Mouse (Mus musculus) telencephalon, adult 2 months (tissue): Measurements from ENCODE around the gene Nudt9.

Experiments used
- DNase-seq: peaks from one replicate; pipeline ENCODE4 v3.0.0-alpha.2; 2011; ENCODE audit warnings: low read depth, low spot score

Gene Nudt9

GRCm38 (mm10) chr5:104036686-104037085, 9.4 kb upstream of the Nudt9 start:
- no peak for DNase-seq

DNA sequence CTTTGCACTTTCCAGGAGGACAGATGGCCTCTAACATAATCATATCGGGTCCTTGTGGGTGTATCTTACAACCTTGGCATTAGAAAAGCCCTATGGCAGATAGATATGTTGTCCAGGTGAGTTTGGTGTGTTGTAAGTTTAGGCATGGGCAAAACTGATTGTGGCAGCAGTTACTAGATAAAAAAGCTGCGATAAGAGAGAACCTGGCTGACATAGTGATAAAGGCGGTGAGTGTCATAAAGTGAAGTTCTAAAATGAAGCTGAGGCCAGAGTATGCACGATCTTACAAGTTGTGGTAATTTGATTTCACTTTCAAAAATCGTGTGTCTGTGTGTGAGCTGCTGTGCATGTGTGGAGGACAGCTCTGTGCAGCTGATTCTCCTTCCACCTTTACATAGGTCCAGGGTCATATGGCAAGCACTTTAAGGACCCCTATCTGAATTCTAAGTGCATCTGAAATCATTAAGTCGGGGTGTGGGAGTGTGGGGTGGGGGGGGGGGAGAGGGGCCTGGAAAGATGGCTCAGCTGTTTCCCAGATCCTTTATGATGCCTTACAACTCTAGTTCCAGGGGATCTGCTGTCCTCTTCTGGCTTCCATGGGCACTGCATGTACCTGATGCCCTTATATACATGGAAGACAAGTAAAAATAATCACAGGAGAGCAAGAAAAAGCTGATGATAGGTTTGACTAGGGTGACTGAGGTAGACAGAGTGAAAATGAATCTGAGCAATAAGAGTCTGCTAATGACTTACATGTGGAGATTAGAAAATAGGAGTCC, 6.8 kb upstream of the Nudt9 start:
- no peak for DNase-seq

- no peak for DNase-seq
These were observed 3.2 kb upstream of the Nudt9 start for GRCm38 (mm10) chr5:104042906-104043305.

DNA sequence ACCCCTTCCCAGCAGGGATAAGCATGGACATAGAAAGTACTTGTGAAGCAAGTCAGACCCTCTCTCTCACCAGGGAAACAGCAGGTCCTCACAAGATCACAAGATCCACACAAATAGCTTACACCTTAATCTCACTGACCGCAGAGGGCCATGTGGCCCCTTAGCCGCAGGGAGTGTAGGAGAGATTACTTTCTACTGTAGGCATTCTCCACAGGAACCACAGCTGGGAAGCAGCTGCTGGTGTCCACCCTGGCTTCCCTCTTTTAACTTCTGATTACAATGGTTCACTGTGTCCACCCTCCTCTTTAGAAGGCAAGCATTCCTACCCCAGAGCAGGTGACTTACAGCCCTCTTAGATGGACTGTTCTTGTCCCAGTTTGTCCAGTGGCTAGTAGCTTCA, 2.4 kb upstream of the Nudt9 start:
- no peak for DNase-seq

DNA sequence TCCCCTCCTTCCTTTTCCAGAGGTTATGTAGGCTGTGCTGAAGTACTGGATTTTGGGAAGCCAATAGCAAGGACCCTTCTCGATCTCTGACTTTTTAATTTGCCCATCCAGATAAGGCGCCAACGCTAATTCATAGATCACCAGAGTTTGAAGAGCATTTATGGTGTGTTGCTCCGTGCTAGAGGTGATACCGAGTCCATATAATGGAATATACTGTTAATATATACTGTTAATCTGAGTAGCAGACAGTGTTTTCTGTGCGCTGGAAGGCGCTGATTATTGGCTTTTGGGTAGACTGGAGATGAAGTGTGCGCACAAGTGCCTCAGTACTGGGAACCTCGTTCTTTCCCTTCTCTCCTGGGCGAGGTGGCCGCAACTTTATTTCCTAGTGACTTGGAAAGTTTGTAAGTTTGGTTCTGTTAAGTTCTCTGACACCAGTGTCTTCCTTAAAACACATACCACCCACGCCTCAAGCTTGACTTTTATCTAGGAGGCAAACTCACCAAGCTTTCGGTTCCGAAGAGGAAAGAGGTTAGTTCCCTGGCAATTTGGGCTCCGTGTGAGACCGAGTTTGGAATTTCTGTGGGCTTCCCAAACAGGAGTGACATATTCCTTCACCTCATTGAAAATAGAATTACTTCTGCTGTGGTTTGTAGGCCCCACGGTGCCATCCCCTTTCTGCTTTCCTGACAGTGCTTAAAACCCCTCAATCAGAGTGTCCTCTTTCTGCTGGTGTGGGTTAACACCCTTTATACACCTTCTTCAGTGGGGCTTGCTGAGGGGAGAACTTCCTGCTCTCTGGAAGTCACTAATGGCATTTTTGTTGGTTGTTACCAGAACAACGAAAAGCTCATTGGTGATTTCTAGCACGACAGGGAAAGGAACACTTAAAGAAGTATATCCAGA, 1.3 kb downstream of the Nudt9 start:
- no peak for DNase-seq

DNA sequence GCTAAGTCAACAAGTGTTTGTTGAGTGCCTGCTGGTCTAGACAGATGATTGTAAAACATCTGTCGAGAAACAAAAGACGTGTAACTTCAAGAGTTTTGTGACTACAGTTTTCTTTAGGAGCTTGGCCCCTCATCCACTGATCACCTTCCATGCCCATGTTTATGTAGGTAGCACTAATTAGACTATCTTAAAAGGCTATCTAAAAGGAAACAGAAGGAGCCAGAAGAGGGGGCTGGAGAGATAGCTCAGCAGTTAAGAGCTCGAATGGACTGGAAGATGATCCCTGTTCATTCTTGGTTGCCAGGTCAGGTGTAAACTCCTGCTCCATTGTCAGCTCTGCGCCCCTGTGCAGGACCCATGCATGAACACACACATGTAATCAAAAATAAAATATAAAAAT, 2.0 kb downstream of the Nudt9 start:
- DNase-seq: no peak

DNA sequence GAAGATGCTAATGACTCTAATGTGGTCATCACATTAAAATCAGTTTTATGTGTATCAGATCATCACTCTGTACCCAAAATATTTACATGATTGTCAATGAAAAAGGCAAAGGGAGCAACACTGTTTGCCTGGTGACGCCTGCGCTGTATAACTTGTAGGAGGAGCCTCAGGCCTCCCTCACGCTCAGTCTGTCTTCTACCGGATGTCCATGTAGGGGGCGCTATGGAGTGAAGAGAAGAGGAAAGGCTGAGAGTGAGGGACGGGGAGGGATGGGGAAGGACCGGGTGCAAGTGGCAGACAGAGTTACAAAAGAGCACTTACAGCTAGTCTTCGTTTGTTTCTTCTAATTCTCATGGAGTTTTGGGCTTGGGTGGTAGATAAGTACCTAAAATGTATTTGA, 6.8 kb downstream of the Nudt9 start:
- DNase-seq: no peak

GRCm38 (mm10) chr5:104054938-104055337, 8.8 kb downstream of the Nudt9 start:
- no peak for DNase-seq

- DNase-seq: no peak
These were observed 9.7 kb downstream of the Nudt9 start for GRCm38 (mm10) chr5:104055816-104056215.

- DNase-seq: no peak
These were observed 10.2 kb downstream of the Nudt9 start for GRCm38 (mm10) chr5:104056295-104056694.

GRCm38 (mm10) chr5:104058021-104058420, 11.9 kb downstream of the Nudt9 start:
- DNase-seq: no peak

- no peak for DNase-seq
These were observed 13.5 kb downstream of the Nudt9 start for GRCm38 (mm10) chr5:104059628-104060027.

GRCm38 (mm10) chr5:104060429-104060828, 14.3 kb downstream of the Nudt9 start:
- DNase-seq: no peak

DNA sequence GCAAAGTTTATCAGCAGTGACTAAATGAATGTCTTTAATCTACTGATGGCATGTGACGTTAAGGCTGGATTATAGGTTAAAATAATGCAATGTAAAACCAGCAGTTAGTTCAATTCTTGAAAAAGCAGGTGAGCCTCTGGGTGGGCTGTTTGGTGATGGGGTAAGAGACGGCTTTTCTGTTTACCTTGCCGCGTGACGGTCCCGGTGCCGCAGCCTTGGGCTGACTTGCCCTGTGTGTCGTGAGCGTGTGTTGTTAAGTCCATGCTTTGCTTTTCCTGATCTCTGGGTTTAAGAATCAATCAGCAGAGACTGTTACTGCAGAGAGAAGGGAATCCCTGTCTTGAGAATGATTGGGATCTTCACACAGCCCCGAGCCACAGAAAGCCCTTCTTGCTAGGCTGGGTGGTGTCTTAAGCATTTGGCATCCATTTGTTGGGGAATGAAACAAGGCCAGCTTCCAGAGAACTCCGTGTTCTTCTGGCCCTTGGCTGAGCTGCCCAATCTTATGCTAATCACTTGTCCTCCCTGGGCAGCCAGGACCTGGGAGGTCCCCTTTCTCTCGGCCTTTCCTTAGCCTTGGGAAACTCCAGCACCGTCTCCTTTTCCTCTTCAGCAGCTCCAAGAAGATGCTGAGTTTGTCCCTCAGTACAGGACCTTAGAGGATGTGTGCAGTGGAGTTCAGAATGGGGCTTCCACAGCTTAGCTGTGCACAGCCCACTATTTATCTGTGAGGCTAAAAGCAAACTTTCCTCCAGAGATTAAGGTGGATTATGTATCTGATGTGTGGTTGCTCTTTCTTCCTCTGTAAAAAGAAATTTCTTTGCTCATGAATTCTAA, 16.0 kb downstream of the Nudt9 start:
- no peak for DNase-seq

DNA sequence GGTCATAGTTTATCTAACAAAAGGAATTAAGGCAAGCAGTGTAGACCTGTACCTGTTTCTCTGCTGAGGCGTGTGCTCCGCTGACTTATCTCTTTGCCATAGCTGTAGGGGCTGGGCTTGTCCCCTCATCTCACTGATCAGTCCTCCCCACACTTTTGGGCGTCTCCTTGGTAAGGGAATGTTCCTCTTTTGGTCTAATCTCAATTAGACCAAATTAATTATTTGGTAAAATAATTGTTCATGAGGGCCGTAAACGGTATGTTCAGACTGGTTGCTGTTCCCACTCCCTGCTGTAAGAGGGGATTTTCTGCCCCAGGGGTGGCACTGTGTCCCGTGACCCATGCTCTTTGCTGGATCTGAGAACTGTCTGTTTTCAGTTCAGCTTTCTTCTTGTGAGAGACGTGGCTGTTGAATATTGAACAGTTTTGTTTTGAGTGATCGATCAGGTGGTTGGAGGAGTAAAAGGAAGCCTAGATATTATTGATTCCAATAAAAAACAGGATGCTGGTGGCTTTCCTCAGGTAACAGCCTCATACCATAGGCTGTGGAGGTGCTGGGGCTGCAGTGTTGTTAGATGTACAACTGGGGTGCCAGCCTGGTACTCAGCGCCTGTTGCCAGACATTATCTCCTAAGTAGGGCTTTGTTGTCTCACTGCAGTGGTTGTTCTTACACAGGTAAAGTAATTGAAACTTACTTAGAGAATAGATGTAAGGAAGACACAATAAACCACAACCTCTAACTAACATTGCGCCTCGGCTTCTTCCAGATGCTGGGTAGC, 16.9 kb downstream of the Nudt9 start:
- DNase-seq: no peak

DNA sequence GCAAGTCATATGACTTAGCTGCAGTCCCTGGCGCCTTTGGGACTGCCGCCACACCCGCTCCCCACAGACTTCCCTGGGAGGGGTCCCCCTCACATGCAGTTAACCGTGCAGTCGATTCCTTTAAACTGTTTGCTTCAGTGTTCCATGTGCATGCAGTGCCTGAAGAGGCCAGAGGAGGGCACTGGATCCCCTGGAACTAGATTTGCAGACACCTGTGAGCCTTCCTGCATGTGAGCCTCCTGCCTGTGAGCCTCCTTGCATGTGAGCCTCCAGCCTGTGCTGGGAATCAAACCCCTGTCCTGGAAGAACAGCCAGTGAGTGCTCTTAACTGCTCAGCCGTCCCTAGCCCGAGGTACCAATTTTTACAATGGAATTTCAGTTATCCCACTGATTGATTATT, 22.6 kb downstream of the Nudt9 start:
- DNase-seq: no peak

- no peak for DNase-seq
These were observed 24.9 kb downstream of the Nudt9 start for GRCm38 (mm10) chr5:104071048-104071447.

GRCm38 (mm10) chr5:104072272-104072886, 26.3 kb downstream of the Nudt9 start:
- no peak for DNase-seq

DNA sequence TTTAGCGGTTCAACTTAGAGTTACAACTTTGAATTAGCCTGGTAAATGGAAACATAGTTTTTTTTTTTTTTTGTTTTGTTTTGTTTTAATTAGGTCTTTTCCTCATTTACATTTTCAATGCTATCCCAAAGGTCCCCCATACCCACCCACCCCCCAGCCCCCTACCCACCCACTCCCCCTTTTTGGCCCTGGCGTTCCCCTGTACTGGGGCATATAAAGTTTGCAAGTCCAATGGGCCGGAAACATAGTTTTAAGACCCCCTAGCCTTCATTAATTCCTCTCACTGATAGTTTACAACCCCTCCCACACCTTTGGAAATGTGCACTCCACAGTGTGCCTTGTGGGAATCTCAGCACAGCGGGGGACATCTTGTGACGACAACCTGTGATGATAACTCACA, 27.5 kb downstream of the Nudt9 start:
- DNase-seq: no peak

DNA sequence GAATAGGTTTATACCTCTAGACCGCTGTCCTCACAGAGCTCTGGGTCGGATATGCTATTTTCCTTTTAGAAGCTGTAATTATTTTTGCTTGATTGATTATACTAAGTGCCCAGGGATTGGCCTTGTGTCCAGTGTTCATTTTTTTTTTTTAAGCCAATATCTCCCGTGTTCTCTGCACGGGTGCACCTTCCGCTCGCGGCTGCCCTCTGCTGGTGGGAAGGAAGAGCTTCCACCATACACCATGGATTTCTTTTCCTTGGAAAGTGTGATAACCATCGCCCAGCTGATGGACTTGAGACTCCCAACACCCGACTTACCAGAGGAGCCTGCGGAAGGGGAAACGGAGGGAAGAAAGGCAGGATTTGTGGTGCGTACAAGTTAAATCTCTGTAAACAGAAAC, 28.3 kb downstream of the Nudt9 start:
- DNase-seq: no peak

DNA sequence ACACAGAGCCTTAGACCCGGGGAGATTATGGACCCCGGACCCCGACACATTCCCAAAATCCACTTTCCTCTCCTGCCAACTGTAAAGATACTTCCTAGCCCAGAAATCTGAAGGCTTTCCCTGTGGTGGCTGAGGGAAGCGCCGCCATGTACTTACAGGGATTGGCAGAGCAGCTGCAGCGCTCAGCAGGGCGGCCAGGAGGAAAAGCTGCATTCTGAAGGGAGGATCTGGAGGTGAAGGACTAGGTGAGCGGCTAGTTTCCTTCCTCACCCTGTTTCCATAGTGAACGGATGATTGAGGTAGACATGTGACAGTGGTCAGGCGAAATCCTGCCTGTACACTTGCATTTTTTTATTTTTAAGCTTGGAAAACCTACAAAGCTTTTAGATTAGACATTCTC, 30.3 kb downstream of the Nudt9 start:
- no peak for DNase-seq
